Mouse (Mus musculus) kidney, postnatal 25 days (tissue): ENCODE results near the gene Trip6.
A peak's percentile ranks its signal among the peaks of the same experiment; 100 is the strongest.

Experiments
- DNase-seq, 2 experiments: peaks; one replicate each; pipeline ENCODE4 v3.0.0; 2021; ENCODE audit warnings: mixed read lengths in 2 of 2

Gene Trip6

DNA sequence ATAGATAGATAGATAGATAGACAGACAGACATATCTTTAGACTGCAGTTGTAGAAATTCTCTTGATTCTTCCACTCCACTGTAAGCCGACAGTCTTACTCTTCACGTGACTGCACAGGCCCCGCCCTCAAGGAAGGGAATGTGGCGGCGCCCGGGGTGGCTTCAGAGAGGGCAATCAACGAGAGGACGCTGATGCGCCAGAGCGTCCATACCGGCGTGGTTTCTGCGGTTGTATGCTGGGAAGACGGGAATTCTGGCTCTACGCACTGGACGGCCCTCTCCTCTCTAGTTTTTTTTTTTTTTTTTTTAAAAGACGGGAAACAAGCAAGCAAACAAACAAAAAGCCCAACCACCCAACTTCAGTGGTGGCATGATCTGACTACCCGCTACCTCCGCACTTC lies 24.1 kb upstream of the Trip6 start:
- DNase-seq = peak; percentile 96 to 97

DNA sequence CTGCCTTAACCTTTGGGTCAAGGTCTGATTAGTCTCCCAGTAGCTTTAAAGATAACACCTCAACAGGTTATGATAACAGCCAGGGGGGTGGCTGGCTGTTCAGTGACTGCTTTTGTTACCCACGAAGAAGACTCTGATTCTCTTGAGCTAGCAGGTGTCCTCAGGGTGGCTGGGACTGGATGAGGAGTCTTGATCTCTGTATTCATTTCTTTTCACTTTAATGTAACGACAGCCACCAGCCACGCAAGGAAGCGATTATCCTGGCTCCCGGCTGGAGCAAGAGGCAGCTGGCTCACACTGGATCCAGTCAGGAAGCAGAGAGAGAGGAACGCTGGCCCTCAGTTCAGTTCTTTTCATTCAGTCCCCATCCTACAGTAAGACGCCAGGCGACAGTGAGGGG lies 23.0 kb upstream of the Trip6 start:
- DNase-seq = peak; percentile 34 to 45

DNA sequence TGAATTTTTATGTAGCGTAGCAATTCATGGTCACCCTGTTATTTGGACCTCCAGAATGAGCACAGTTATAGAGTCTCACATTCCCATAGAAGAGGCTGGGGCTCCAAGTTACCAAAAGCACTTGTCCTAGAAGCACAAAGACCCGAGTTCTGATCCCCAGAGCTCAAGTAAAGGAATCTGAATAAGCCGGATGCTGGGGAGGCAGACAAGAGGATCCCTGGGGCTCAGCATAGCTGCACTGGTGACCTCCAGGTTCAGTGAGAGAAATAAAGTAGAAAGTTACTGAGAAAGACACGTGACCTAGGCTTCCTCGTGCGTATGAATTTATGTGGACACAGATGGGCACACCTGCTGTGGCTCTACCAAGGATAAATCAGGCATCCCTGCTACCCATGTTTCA lies 20.9 kb upstream of the Trip6 start:
- DNase-seq = peak in 1 of 2 experiments; percentile 20

DNA sequence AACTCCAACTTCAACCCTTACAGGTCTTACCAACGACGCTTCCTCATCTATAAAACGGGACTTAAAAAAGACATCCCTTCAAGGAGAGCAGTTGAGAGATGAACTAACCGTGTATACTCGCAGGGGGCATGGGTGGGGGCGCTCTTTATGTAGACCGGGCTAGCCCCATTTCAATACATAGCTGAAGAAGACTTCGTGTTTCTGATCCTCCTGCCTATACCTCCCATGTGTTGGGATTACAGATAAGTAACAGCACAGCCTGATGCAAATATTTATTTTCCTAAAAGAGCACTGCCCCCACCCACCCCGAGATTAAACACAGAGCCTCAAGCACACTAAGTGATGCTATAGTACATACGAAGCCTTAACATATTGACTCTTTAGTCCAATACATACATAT lies 20.1 kb upstream of the Trip6 start:
- peak in 1 of 2 experiments; percentile 31 for DNase-seq

DNA sequence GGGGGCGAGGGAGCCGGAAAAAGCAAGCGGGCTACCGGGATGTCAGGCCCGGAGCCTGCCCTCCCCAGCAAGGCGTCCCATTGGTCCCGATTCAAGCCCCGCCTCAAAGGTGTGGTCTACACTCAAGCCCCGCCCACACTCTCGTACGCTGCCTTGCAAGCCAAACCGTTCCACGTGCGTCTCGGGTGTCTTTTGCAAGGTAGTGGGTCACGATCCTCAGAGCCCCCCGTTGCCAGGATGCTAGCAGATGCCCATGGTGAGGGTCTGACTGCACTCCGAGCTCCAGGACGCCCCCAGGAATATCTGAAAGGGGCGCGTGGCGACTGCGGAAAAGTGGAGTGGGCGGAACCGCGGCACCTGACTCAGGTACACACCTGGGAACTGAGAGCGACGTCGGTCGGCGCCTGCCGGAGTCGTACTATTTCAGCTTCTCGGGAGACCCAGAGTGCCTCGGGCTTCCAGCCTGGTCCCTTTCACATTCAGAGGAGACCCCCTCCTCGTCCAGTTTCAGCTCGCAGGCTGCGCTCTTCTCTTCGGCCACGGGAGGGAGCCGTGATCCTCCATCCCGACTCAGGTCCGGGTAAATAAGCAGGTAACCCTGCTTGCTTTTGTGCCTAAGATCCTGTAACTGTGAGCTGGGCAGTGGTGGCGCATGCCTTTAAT lies 19.4 kb upstream of the Trip6 start, which contains the start of gene Slc12a9:
Gene Slc12a9, minus strand, starts transcription at position 86 of the 663 bp plus-strand sequence.
- DNase-seq = peak; percentile 97 to 99

DNA sequence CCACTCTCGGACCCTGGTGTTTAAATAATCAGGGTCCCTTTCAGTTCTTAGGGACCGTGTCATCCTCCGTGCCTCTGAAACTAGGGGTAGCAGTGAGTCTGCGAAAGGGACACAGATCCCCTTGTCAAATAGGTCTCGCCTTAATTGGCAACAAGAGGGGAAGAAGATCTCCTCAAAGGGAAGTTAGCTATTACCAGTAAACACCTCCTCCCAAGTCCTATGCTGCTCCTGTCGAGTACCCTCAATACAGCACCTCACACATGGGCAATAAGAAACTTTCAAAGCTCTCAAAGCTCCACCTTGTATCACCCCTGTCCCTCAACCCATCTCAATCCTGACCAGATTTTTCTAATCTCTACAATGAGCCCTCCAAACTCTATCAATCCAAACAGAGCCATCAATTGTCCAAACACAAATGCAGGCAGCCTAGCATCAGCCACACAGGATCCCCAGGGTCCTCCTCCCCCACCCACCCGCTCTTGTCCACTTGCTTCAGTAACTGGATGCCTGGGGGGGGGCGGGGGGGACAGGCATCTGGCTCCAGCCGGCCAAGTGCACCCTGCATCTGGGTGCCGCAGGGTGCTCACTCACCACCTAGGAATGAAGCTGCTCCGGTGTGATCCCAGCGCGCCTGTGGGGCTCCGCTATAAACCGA lies 18.8 kb upstream of the Trip6 start:
- DNase-seq = no peak

DNA sequence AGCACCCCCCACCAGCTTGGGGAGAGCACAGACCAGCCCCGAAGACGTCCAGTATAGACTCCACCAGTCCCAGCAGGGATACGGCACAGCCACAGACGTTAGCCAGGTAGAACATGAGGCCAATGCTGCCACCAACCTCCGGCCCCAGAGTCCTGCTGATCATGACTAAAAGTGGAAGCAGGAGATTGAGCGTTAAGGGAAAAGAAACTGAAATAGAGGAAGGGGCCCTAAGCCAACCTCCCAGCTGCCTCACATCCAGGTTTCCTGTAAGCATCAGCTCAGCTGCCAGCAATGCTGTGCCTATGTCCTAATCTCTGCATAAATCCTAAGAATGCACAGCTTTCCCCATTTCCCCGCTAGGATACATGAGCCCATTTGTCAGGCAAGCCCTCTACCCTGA lies 16.7 kb upstream of the Trip6 start:
- DNase-seq = peak in 1 of 2 experiments; percentile 22

DNA sequence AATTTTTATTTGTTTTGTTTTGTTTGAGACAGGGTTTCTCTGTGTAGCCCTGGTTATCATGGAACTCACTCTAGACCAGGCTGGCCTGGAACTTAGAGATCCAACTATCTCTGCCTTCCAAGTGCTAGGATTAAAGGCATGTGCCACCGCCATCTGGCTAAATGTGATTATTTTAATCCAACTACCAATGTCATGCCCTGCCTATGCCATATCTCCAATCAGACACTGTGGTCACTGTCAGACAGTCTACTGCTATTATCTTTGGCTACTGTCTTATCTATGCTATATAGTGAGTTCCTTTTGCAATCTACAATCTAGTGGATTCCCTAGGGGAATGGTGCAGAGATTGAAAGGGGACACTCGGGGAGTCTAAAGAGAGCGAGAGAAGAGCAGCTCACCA lies 6.8 kb upstream of the Trip6 start:
- DNase-seq = no peak

DNA sequence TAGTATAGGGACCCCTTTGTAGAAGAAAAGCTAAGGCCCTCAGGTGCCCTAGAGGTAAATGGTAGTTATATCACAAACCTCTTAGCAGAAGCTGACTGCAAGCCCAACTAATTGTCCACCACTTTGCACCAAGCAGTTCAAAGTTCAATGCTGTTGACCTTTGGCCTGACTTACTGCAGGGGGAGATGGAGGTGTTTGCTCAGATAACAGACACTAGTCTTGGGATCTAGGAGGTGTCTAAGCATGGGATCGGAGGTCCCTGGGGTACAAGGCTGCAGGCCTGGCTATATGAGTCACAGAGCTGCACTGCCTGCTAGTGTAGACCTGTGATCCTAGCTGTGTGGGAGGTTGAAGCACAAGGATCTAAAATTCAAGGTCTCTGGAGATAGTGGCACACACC lies 4.4 kb upstream of the Trip6 start:
- peak; percentile 64 to 65 for DNase-seq

DNA sequence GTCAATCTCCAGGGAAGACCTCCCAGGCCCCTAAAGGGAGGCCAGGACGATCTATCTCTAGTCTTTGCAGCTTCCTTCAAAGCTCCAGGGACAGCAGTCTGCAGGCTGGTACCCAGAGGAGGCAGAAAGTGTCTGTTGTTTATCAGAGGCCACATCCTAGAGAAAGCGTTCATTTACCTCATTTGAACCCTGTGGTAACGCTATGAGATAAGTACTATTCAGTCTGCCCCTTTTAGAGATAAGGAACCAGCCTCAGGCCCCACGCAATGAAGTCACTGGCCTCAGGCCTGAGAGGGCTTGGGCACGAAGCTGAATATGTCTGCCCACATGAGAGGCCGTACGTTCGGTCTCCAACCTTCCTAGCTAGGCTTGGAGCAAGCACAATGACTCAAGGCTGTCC lies 3.2 kb upstream of the Trip6 start:
- no peak for DNase-seq

DNA sequence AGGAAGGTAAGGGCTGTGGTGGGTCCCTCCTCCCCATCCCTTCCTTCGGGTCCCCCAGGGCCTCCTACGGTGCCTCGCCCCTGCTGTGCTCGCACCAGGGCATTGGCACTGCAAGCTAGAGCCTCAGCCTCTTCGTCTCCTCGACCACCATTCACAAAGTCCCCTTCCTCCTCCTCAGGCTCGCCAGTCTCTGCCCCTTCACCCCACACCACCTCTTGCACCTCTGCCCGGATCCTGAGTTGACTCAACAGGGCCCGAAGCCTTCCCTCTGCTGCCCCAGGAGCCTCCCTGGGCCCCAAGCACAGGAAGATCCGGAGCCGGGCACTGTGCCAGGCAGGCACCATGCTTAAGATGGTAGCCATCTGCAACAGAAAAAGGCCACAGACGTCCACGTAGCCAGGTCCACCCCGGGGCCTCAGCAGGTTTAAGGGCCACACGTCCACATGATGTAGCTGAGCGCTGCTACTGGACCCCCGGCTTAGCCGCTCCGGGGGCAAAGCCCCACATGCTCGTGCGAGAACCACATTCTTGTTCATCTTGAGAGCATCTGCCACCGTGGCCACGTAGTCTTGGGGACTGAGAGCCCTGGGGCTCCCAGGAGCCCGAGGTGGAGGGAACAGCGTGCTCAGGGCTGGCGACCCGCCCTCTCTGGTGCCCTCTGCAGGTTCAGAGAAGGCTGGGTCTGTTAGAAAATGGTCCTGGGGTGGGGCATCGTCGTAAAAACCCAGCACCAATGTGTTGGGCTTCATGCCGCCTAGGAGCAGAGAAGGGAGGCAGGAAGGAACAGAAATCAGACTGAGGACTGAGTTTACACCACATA lies 1.1 kb upstream of the Trip6 start:
- peak; percentile 49 to 63 for DNase-seq

DNA sequence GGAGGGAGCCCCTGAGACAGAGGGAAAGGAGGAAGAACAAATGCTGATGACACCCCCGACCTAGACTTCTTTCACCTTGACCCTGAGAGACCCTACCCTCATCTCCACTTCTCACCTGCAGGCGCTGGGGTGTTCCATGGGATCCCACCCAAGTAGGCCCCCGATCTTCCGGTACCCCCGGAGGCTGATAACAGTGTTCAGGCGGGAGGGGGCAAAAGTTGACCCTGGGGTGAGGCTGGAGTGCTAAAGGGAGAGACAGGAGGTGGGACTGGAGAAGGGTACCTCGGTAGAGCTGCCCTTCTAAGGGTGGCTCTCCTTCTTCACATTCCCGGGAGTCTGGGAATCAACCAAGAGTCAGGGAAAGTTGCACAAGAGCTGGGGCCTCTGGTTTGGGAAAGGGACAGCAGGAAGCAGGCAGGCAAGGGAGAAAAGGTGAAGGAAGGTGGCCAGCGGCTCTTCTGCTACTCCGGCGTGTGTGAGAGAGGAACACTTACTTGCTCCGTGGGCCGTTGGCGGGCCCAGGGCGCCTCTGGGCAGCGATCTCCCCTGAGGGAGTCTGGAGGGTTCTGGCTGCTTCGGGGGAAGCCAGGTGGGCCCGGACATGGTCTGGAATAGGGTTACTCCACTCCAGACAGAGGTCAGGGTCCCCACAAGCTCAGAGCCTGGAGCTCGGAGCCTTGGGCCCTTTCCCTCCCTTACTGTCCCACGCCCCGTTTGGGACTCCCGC lies 575 bp downstream of the Trip6 start:
- no peak for DNase-seq

DNA sequence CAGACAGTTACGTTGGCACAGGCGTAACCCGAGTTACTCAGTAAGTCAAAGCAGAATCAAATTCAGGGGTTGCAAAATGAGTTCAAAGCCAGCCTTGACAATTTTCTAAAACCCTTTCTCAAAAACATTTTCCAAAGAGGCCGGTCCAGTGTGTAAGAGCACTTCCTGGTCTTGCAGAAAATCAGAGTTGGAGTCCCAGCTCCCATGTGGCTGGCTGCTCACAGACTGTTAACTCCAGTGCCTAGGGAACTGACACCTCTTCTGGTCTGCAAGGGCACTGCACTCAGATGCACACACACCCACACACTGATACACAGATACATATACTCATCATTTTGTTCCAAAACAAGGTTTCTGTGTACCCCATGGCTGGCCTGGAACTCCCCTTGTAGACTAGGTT lies 5.8 kb downstream of the Trip6 start:
- DNase-seq = no peak

DNA sequence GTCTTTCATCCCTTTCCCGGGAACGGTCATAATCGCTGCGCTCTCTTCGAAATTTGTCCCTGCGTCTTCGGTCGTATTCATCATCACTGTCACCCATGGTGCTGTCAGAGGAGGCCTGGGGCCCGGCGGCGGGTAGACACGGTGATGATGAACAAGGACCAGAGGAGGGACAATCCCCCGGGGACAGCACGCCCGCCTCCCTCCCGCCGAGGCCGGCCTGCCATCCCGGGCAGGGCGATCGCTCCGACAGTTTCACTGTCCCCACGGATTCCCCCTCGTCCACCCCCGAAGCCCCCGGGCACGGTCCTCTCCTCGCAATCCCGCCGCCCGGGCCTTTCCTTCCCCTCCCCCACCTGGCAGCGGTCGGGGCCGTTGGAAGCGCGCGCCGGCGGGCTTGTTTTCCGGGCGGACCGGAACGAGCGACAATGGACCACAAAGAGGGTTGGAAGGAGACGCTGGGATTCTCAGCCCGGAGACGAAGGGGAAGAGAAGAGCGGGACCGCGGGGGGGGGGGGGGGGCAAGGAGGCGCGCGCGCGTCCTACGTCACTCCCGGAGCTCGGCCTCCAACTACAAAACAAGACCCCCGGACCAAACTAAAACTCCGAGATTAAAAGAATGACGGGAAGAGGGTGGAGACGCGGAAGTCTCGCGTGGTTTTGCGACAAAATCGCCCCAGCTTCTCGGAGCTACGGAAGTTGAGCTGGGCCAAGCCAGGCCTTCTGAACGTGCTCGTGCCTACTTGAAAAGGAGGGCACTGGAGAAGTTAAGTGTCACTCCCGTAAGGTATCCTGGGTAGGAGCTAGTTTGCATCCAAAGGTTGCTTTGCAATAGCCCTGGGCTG lies 6.9 kb downstream of the Trip6 start, which contains the start of gene Srrt:
Gene Srrt, minus strand, starts transcription at position 604 of the 842 bp plus-strand sequence.
- DNase-seq = peak; percentile 93 to 96

DNA sequence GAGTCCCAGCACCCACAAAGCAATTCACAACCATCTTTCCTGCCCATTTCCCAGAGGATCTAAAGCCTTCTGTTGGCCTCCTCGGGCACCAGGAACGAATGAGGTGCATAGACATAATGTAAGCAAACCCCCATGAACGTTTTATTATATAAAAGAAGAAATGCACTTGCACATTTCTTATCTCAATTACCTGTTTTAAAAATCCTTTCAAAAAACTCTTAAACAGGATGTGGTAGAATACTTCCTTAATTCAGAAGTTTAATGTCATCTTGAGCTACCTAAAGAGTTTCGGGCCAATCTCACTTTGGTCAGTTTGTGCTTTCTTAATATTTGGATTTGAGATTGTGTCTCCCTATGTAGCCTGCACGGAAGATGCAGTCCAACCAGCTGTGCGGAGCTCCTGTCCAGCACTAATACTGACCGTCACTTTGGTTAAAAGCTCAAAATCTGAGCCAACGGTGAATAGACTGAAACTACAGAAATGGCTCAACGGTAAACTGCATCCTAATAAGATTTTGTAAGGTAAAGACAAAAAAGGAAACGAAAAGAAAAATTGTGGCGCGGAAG lies 7.7 kb downstream of the Trip6 start:
- DNase-seq = no peak

DNA sequence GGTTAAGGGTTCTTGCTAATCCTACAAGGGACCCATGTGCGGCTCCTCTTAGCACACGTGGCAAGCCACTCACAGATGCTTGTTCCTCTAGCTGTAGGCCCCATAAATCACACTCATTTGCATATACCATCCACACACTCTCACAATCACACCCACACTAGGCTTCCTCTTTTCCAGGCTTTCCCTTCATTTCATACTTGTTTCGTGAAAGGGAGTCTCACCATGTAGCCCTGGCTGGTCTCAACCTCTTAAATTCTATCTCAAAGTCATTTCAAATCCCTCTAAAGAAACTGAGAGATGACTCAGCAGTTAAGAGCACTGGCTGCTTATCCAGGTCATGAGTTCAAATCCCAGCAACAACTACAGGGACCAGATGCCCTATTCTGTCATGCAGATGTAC lies 8.4 kb downstream of the Trip6 start:
- DNase-seq = no peak

DNA sequence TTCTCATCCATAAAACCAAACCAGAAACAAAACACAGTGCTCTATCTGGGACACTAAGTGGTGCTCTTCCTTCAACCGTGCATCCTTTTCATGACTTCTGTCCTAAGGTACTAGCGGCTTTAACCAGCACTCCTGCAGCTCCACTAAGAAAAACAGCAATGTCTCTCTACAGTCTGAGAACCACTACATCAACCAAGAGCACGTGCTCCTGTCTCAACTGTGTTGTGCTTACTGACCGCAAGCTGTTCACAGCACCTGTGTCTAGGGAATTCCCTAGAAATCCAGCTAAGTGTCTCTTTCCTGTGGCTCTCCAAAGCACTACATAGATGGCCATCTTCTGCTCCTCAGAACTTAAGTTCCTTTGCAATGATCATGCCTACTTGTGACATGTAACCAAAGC lies 9.4 kb downstream of the Trip6 start:
- no peak for DNase-seq

DNA sequence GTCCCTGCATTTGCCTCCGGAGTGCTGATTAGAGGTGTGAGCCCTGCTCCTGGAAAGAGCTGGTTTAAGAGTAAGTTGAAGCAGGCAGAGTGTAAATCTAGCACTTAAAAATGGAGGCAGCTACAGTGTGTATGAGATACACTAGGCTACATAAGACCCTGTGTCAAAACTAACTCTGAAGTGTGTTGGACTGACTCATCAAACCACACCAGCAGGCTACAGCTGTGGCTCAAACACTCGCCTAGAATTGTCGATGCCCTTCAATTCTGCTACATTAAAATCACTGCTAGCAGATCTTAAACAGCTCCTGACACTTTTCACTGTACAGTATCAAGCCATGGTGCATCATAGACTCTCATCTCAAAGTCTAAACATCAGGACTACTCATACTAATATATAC lies 10.0 kb downstream of the Trip6 start:
- no peak for DNase-seq

DNA sequence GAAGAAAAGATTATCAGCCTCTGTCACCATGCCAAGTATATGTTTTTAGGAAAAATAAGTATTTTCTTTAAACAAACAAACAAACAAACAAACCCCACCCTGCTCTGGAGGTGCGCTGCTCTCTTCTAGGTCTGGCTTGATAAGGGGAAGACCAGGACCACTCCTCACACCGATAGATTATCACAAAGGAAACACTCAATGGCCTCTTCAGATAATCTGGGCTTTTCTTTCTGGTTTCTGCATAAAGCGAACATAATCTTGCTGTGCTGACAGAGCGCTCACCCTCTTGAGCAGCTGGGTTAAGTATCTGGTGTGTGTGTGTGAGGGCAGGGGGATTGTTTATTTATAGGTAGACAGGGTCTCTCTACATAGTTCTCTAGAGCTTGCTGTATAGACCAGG lies 10.6 kb downstream of the Trip6 start:
- DNase-seq = no peak

DNA sequence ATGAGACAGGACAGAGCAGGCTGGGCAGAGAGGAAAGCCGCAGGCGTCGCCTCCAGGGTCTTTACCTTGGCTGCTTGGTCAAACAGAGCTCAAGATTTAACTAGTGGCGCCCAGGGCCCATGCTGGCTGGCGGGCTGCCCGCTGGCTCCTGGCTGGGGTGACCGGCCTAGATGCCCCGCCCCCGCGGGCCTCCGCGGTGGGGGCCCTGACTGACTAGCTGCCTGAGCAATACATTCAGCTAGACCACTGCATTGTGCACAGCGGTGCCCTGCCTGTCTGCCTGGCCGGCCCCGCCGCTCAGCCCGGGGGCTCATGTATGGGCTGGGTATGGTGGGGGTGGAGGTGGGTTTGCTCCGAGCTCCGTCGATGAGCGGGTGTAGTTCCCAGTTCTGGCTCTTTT lies 13.0 kb downstream of the Trip6 start:
- DNase-seq = peak; percentile 37 to 72

DNA sequence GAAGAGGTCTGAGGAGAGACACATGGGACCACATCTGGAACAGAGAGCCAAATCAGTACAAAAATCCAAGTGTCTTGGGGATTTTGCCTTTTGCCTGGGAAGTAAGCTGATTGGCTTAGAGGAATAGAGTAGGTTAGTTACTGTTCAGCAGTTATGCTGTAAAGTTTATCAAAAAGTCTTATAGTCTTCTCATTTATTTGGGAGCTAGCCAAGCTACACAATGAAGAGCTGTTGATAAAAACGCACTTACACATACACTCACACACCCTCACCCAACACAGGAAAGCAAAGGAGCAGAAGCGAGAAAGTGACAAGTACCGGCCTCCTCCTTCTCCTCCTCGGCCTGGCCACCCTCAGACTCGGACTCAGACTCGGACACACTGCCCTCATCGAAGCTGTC lies 15.0 kb downstream of the Trip6 start:
- DNase-seq = no peak

DNA sequence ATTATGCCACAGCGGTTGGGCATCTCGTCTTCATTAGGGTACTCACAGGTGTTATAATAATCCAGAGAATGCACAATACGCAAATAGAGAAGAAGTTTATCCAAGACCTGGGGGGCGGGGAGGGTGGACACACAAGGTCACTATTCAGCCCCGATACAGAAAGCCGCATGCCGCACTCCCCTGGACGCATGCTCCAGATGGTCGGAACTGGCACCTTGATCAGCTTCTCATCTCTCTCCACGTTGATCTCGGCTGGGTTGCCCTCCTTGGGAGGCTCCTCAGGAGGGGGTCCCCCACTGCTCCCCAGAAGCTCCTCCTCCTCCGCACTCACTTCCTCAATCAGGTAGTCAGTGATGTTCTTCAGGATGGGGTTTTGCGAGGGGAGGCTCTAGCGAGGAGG lies 17.1 kb downstream of the Trip6 start:
- no peak for DNase-seq
